Mouse (Mus musculus) large intestine, adult 2 months (tissue): ENCODE data around the gene Plcd1. TPM values are rescaled to one million over a fixed set of nuclear protein-coding genes. Genes with fewer than 3 reads are reported as not detected.

Experiments
- DNase-seq: peaks from one replicate; pipeline ENCODE4 v3.0.0-alpha.2; 2012; ENCODE audit warnings: low read depth, low spot score
- WGBS: fragments of 180-500 bp; shearing (Covaris S2); methylation state at CpG from one replicate; pipeline ENCODE4 v1.1.7; 2018; 5-methylcytosine and 5-hydroxymethylcytosine counted together
- polyA plus RNA-seq: library from polyadenylated mRNA; depleted of rRNA; stranded (reverse); fragments of >200 nt; gene quantifications from 2 replicates; pipeline ENCODE4 v1.2.3, GENCODE M21; 2012; rRNA removed

The Plcd1 gene
- polyA plus RNA-seq, 1 experiment, result 50.9 TPM

GRCm38 (mm10) chr9:119031038-119031437 lies 62.3 kb downstream of the Plcd1 start:
- no peak for DNase-seq
- WGBS, result 72% methylated on average over 4 of the region's 4 CpGs

- no peak for DNase-seq
- 56% methylated on average over 7 of the region's 7 CpGs for WGBS
Measured at GRCm38 (mm10) chr9:119029568-119029967, 63.7 kb downstream of the Plcd1 start.

GRCm38 (mm10) chr9:119028226-119029195 lies 64.8 kb downstream of the Plcd1 start:
- DNase-seq, result no peak
- WGBS, result 95% methylated on average over 27 of the region's 27 CpGs

GRCm38 (mm10) chr9:119027337-119027736 lies 66.0 kb downstream of the Plcd1 start:
- WGBS, result 92% methylated on average over 7 of the region's 7 CpGs
- DNase-seq, result no peak

DNA sequence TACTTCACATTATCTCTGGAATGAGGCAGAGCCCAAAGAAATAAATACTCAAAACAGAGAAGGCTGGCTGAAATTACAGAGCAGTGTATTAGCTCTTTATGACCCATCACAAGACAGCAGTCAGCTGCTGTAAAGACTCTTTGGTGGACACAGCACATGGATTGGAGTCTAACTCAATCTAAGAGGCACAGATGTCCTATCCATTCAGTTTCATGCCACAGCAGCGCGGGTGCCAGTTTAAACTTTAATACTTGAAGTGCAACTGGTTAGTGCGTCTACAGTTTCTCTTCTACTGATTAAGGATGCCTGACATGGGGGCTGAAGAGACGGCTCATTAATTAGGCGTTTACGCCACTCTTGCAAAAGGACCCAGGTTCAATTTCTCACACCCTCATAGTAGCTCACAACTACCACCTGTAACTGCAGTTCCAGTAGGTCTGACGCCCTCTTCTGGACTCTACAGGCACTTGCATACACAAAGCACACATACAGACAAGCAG lies 67.4 kb downstream of the Plcd1 start:
- 91% methylated on average over 7 of the region's 7 CpGs for WGBS
- no peak for DNase-seq

DNA sequence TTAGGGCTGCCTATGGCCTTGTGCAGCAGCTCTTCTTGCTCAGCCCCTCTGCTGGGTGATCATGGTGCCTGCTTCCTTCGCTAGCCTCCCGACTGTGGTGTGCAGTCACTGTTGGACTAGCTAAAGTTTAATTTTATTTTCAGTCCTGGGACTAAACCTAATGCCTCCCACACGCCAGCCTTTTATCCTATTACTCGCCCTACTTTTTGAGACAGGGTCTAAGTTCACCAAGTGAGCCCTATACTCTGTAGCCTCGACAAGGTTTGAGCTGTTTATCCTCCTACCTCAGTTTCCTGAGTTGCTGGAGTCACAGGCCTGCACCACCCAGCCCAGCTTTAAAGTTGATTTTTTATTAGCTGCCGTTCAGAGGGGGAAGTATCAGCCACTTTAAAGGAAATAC lies 68.0 kb downstream of the Plcd1 start:
- DNase-seq, result no peak
- 62% methylated on average over 6 of the region's 6 CpGs for WGBS

DNA sequence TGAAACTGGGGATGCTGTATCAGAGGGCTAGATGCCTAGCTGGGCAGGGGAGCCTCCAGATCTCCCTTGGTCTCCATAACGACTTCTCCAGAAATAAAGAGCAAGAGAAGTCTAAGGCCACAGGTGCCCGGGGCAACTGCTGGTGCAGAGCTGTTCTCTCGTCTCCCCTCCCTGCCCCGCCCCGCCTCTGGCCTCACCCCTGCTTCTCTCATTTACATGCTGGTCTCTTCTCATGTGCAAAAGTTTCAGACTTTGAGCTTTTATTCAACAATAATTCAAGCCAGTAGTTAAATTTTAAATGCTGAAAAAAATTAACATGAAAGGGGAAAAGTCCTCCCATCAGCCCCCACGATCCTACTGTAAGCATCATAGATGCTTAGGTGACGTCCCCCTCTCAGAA lies 71.6 kb downstream of the Plcd1 start:
- DNase-seq, result no peak
- 65% methylated on average over 7 of the region's 7 CpGs for WGBS

Other genes with a start within 250 kb of the Plcd1 start
- gene Ctdspl, start 167.0 kb downstream of the Plcd1 start, polyA plus RNA-seq, result 21.5 and 33.9 TPM in 2 replicates
- 6.0 and 6.1 TPM in 2 replicates for gene Vill, start 40.7 kb downstream of the Plcd1 start, polyA plus RNA-seq
- 0.40 and 0.43 TPM in 2 replicates for gene Dlec1, start 9.0 kb upstream of the Plcd1 start, polyA plus RNA-seq
- 2.2 and 4.5 TPM in 2 replicates for gene Acaa1b, start 63.6 kb upstream of the Plcd1 start, polyA plus RNA-seq
- not detected in 2 replicates for gene Gm47289, start 65.7 kb upstream of the Plcd1 start, polyA plus RNA-seq
- 0.06 and 0.16 TPM in 2 replicates for gene Slc22a13, start 115.6 kb upstream of the Plcd1 start, polyA plus RNA-seq
- 14.2 and 18.4 TPM in 2 replicates for gene Oxsr1, start 228.9 kb upstream of the Plcd1 start, polyA plus RNA-seq
- 162 and 266 TPM in 2 replicates for gene Acaa1a, start 246.2 kb upstream of the Plcd1 start, polyA plus RNA-seq
- gene Myd88, start 247.9 kb upstream of the Plcd1 start, polyA plus RNA-seq, result 25.7 and 27.1 TPM in 2 replicates